Mouse (Mus musculus): ENCODE data around the gene Bahcc1.

Bahcc1 gene

DNA sequence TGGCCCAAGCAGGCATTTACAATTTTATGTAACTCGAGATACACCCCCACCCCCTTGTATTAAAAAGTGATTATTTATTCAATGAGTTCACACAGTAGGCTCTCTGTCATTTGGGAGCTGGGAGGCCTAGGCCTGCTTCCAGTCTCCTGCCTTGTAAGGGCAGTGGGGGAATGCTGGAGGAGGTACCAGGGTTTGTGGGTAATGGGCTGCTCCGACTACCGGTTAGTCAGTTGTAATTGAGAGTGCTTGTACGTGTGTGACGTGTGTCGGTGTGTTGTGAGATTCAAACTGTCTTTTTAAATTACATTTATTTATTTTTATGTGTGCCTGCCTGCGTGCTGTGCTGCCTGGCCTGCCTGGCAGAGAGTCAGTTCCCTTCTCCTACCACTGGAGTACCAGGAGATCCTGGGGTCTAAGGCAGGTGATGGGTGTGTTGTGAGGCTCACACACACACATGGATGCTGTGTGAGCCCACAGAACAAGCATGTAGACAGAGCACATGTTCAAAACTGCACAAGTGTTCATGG lies 3.8 kb upstream of the Bahcc1 start:
- in situ Hi-C loops (cut with MboI, MseI): loop anchor here (5.0 kb wide), 1 partner anchor 52 kb away; no protein-coding TSS in a partner anchor

DNA sequence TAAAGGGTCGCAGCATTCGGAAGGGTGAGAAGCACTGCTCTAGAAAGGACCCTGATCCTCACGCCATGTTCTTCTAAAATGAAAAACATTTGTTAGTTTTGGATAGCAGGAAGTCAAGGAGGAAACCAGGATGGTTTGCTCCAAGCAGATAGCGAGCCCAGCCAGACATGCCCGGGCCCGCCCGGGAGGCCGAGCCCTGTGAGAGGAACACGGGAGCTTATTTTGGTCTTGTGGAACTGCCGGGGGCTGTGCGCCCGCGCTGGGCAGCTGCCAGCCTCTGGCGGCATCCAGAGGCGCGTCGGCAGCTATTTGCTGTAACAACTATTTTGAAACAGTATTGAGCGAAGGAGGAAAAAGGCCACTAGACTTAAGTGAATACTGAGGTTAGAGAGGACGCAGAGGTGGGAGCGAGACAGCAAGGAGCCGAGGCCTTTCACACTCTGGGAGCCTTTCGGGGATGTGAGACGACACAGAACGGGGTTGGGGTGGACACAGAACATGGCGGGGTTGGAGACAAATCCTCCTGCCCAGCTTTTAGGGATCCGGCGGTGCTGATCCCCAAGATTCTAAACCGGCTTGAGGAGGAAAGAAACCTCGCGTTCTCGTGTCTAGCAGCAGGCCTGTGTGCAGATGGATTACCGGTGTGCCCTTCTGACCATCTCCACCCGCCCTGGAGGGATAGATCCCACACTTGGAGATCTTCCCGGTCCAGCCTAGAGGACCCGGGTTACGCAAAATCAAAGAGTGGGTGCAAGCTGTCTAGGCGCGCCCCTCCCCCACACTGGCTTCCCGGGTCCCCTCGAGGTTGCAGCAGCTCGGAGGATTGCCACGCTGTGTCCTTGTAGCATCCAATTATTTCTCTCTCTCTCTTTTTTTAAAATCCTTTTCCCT lies 2.6 kb upstream of the Bahcc1 start:
- in situ Hi-C loops (cut with MboI, MseI): loop anchor here (5.0 to 10.0 kb wide), 2 partner anchors 53 to 1825 kb away; partner anchors contain the start of gene Lgals3bp

DNA sequence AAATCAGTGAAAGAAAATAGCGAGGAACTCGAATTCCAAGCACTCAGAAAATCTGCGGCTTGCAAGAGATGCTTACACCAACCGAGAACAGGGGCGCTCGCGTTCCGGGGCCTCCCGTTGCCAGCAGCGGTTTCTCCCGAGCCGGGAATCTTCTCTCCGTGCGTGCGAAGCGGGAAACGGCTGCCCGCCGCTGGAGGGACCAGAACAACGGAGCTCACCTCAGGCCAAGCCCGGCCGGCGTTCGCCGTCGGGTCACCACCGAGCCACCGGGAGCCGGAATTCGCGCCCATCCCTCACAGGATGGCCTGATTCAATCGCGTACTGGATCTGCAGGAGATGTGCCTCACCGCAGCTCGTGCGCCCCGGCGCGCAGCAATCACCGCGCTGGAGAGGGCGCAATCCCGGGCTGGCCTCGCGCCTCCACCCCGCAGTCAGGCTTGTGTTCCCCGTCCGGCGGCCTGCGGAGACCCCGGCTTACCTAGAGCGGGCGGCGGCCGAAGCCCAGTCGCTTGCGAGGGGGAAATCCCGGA lies 1.8 kb upstream of the Bahcc1 start:
- in situ Hi-C loops (cut with MboI, MseI): loop anchor here (10.0 kb wide), 1 partner anchor 1826 kb away; the partner anchor contains the start of gene Lgals3bp

DNA sequence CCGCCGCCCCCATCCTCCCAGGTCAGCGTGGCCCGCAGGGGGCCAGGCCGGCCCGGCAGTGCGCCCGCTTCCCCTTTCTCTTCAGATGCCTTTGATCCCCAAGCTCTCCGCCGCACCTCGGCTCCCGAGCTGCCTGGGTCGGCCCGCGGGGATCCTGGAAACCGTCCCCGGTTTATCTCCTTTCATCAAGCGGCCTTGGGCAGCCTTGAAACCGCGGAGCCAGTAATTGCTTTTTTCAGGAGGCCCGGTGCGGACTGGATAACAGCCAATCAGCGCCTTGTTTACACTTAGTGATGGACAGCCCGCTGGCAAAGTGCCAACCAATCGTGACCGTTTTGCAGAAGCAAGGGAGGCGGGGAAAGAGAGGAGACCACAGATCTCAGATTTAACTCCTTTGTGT lies 1.4 kb upstream of the Bahcc1 start:
- in situ Hi-C loops (cut with MboI, MseI): loop anchor here (10.0 kb wide), 1 partner anchor 1827 kb away; the partner anchor contains the start of gene Lgals3bp

DNA sequence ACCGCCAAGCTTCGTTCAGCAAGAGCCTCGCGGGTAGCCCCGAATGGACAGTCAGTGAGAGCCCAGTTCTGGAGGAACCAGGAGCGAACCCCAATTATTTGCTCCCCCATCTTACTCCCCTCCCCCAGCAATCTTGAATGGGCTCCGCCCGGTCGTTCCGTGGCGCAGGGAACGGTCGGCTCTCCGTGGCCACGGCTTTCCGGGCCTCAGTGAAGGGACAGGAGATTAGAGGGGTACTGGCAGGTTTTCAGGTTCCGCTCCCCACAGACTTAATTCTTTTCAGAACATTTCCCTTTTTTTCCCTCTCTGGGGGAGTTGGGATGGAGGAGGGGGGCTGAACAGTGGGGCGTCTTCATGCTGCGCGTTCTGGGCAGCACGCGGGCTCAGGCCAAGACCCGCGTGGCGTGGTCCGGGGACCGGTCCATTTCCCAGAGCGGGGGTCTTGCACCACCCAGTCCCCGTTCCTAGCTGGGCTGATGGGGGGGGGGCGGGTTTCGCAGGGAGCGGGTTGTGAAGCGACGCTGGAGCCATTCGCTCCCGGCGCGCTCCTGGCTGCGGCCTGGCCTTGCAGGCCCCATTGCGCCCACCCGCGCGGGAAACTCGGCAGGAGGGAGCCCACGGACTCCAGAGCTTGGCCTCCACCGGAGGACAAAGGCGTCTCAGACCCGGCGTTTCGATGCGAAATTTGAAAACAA lies 841 bp downstream of the Bahcc1 start:
- in situ Hi-C loops (cut with MboI, MseI): loop anchor here (10.0 kb wide), 1 partner anchor 1829 kb away; the partner anchor contains the start of gene Lgals3bp

- in situ Hi-C loops (cut with MboI, MseI): loop anchor here (10.0 kb wide), 1 partner anchor 1829 kb away; the partner anchor contains the start of gene Lgals3bp
Measured at GRCm38 (mm10) chr11:120234136-120234775, 1.5 kb downstream of the Bahcc1 start.

DNA sequence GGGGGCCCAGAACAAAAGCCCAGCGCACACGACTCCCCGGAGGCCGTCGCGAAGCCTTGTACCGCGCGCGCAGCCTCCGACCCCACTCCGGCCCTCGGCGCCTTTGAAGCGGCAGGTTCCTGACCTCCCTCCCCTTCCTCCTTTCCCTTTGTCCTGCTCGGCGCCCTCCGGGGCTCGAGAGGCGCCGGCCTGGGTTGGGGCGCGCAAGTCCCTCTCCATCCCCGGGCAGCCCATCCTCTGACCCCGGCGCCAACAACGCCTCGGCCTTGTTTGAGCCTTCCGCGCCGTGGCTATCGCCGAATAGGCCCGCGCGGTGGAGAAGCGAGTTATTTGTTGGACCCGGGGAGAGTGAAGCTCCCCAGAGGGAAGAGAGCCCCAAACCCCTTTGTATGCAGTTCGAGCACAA lies 2.0 kb downstream of the Bahcc1 start:
- in situ Hi-C loops (cut with MboI, MseI): loop anchor here (10.0 kb wide), 1 partner anchor 1830 kb away; the partner anchor contains the start of gene Lgals3bp

DNA sequence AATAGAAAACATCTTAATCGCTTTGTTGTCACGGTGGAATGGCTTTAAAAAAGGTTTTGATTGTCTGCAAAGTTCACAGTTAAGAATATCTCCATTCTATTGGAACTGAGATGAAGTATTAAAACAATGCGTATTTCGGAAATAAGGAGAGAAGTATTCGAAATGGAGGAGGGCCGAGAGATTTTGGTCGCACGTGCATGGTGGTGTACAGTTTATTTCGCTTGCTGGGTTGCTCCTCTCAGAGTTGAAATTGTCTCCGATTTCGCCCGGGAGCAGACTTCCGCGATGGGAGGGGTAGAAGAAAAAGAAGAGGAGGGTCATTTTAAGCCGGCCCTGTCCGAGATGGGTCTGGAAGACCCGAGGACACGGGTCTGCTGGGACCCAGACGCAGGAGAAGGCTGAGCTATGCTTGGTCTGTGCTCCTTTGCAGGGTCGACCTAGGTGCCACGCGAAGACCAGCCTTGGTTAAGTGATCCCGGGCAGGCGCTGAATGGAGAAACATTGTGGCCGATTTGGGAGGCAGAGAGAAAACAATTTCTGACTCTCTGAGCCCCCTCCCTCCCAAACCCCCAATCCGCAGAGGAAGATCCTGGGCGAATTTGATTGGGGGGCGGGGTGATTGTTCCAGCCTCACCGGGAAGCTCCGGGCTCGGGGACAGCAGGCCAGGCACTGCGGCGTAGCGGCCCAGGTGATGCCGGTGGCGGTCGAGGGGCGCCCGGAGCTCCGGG lies 2.8 kb downstream of the Bahcc1 start:
- in situ Hi-C loops (cut with MboI, MseI): loop anchor here (10.0 kb wide), 1 partner anchor 1831 kb away; the partner anchor contains the start of gene Lgals3bp

DNA sequence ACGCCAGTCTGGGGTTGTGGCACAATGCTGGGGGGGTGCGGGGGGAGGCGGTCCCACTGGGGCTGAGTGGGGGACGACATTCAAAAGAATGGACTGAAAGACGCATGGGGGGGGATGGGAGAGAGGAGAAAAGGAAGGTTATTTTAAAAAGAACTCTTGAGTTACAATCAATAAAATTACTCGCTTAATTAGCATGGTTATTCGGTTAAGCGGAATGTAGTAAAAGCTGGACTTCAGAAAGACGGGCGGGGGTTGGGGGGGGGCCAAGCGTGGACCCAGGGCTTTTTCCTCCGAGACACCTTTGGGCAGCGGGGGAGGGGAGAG lies 3.3 kb downstream of the Bahcc1 start:
- in situ Hi-C loops (cut with MboI, MseI): loop anchor here (10.0 kb wide), 1 partner anchor 1831 kb away; the partner anchor contains the start of gene Lgals3bp

- in situ Hi-C loops (cut with MboI, MseI): loop anchor here (10.0 kb wide), 1 partner anchor 1832 kb away; the partner anchor contains the start of gene Lgals3bp
Measured at GRCm38 (mm10) chr11:120236438-120237165, 3.9 kb downstream of the Bahcc1 start.

- in situ Hi-C loops (cut with MboI, MseI): loop anchor here (10.0 kb wide), 1 partner anchor 1833 kb away; the partner anchor contains the start of gene Lgals3bp
Measured at GRCm38 (mm10) chr11:120237166-120238131, 4.7 kb downstream of the Bahcc1 start.

DNA sequence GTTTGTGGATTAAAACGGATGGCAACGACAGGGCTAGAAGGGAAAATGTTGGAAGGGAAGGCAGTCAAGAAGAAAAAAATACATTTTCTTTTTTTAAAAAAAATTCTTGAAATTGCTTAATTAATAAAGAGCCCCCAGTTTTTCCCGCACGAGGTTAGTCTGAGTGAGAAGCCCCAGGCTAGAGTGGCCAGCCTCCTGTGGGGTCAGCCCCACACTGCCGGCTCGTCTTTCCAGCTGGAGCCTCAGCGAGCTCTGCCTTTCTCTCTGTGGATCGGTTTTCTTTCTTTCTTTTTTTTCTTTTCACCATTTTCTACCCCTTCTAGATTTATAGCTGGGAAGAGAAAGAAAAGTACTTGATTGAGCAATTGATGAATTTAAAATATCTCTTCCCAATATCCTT lies 5.6 kb downstream of the Bahcc1 start:
- in situ Hi-C loops (cut with MboI, MseI): loop anchor here (10.0 kb wide), 1 partner anchor 1834 kb away; the partner anchor contains the start of gene Lgals3bp

- in situ Hi-C loops (cut with MboI, MseI): loop anchor here (10.0 kb wide), 1 partner anchor 1834 kb away; the partner anchor contains the start of gene Lgals3bp
Measured at GRCm38 (mm10) chr11:120238751-120239359, 6.1 kb downstream of the Bahcc1 start.

DNA sequence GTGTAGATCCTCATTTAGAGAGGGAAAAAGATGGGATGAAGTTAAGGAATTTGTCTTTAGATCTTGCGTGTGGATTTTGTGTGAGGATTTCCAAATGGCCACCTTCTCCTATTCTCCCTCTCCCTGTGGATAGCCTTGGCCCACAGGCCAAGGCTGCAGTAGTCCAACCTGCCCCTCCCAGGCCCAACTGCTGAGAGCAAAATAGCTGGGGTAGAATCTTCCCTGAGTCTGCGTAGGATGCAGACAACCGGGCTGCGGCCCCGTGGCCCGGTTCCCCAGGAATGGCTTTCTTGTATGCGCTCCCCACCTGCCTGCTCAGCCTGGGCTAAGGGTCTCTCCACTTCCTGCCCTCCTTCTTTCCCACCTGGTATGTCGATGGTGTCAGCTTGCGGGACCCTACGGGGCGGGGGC lies 6.8 kb downstream of the Bahcc1 start:
- in situ Hi-C loops (cut with MboI, MseI): loop anchor here (10.0 kb wide), 1 partner anchor 1835 kb away; the partner anchor contains the start of gene Lgals3bp

DNA sequence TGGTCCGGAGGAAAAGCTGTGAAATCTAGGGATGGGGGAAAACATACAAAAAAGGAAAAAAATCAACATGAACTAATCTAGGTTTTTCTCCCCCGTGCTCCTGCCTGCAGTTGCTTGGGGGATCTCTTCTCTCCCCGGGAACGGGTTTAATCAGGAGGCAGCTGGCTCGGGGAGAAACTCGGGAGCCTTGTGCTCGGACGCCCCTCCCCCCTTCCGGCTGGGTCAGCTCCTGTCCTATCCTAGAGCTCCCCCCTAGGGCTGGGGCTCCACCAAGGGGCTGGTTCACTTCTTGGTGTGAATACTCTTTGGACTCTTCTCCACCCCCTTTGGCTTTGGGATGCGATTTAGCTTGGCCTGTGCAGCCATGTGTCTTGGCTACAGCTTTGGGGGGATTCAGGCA lies 7.5 kb downstream of the Bahcc1 start:
- in situ Hi-C loops (cut with MboI, MseI): no loop called here

GRCm38 (mm10) chr11:120240941-120241890 lies 8.5 kb downstream of the Bahcc1 start:
- in situ Hi-C loops (cut with MboI, MseI): no loop called here
